Mouse (Mus musculus): ENCODE measurements around the gene Olfr492.

The Olfr492 gene

GRCm38 (mm10) chr7:108323574-108323973 lies at the start of gene Olfr492:
Olfr492 (minus strand) TSS chr7:108323674.
- no peak for DNase-seq

- no peak for DNase-seq
Measured at GRCm38 (mm10) chr7:108365035-108365434, 41.6 kb upstream of the Olfr492 start, which contains the start of gene Olfr494. Olfr494 (plus strand) TSS chr7:108365335.

GRCm38 (mm10) chr7:108346879-108347278 lies 23.4 kb upstream of the Olfr492 start, which contains the start of gene Olfr493:
Olfr493 (minus strand) TSS chr7:108346979.
- no peak for DNase-seq

- DNase-seq, result no peak
Measured at GRCm38 (mm10) chr7:108313151-108313550, 10.3 kb downstream of the Olfr492 start, which contains the start of gene Olfr491. Olfr491 (plus strand) TSS chr7:108313451.

GRCm38 (mm10) chr7:108288834-108289233 lies 34.6 kb downstream of the Olfr492 start, which contains the start of gene Olfr490:
Olfr490 (minus strand) TSS chr7:108288934.
- no peak for DNase-seq

Data from embryo, embryonic 11 days (tissue).